Mouse (Mus musculus) E14TG2a.4 (cell line): ENCODE results near the gene Stam.

ENCODE experiments used
- CTCF ChIP-seq: conservative IDR thresholded peaks from 2 replicates; pipeline ENCODE4 v1.5.1; 2014; ENCODE audit warnings: low read length
- NANOG ChIP-seq: IDR thresholded peaks from 2 replicates; pipeline ENCODE4 v1.6.1; 2014; ENCODE audit warnings: borderline replicate concordance, low read length, mixed read lengths

DNA sequence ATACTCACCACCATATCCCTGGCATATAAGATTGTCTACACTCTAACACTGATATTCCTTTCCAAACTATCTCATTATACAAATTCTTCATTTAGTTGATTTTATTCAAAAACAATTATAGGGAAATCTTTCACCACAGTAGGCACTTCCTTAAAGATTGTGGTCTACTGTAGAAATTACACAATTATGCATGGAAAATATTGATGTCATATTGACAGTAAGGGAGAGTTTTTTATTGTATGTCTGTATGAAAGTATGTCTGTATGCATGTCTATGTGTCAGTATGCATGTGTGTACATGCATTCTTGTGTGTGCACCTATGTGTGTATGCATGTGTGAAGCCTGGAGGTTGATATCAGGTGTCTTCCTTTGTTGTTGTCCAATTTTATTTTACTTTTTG is 110.5 kb downstream of the Stam start:
- TF ChIP-seq CTCF (no peak), NANOG (no peak)
